8 mouse cellular contexts compared by ENCODE assay signal in the genomic region with DNA sequence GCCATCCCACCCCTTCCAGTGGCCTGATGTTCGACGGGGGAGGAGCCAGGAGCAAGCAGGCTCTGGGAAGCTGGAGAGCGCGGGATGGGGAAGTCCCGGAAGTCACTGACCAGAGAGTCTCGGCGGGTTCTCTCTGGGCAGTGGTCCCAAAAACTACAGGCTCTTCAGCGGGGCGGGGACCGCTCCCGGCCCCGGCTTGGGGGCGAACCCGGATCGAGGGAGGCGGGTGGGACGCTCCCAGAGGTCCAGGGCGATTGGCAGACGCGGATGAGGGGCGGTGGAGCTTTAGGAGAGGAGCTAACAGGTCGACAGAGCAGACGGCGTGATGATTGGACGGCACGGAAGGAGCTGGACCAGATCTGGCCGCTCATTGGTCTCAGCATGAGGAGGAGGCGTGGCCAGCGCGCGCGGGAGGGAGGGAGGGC. TPM values are rescaled to one million over a fixed set of nuclear protein-coding genes. Genes with fewer than 3 reads are reported as not detected.
DNase-seq lines count a peak whose midpoint lies in the region; ATAC-seq lines count a peak whose summit lies in the region.

A gene (plus strand): TSS at position 382 of the 425 bp plus-strand sequence.

- H3K4me2 ChIP-seq in hindbrain, embryonic 11.5 days (replicated peaks; ENCODE audit: low read depth, low read length): peak within 1 kb of the TSS; percentile 56

- H3K9ac ChIP-seq in hindbrain, embryonic 11.5 days (ENCODE audit: low read depth, low read length): peak within 1 kb of the TSS; percentile 73

- no peaks in the 10 kb centered on the region for H3K9me3 ChIP-seq in hindbrain, embryonic 11.5 days (ENCODE audit: control insufficient read depth, low read length)

- DNase-seq in Muller cell, postnatal 12 days (ENCODE audit: inconsistent ontology term): peak; percentile 100
- peak; percentile 98 for DNase-seq in cerebellum, adult 9-11 months
- DNase-seq in frontal cortex, adult 2 months (ENCODE audit: extremely low spot score in 1 of 2, low spot score in 1 of 2): peak; percentile 97 to 98
- peak; percentile 94 for DNase-seq in hindbrain, embryonic 11.5 days (ENCODE audit: low spot score)
- DNase-seq in layer of hippocampus, postnatal 10 days (ENCODE audit: low spot score in 2 of 2): peak; percentile 92 to 95
- DNase-seq in lung, postnatal 10 days: peak; percentile 99
- peak; percentile 94 for DNase-seq in ovary, postnatal 36 days (ENCODE audit: low spot score)
- DNase-seq in thymus, postnatal 25 days: peak; percentile 79

- no peaks in the 10 kb centered on the region for H3K36me3 ChIP-seq in hindbrain, embryonic 11.5 days (ENCODE audit: control insufficient read depth, insufficient read depth, low read length)

- WGBS in hindbrain, embryonic 11.5 days: 0% methylated on average over 24 of the region's 32 CpGs

- 0 out of 2 replicates have a peak, but pooled peaks cover 2% of the 10 kb centered on the region for H3K4me1 ChIP-seq in hindbrain, embryonic 11.5 days (replicated peaks; ENCODE audit: control insufficient read depth, insufficient read depth, low read length)

- peak within 1 kb of the TSS; percentile 61 for H3K4me3 ChIP-seq in hindbrain, embryonic 11.5 days (ENCODE audit: low read depth, low read length)

- peak; percentile 99 for ATAC-seq in hindbrain, embryonic 11.5 days (ENCODE audit: low FRiP score)

- H3K27me3 ChIP-seq in hindbrain, embryonic 11.5 days (ENCODE audit: control insufficient read depth, insufficient read depth, low read length): no peaks in the 10 kb centered on the region

- peak within 1 kb of the TSS; percentile 86 for H3K27ac ChIP-seq in hindbrain, embryonic 11.5 days (ENCODE audit: low read depth, low read length)

RNA-seq across cellular contexts. Expression of the gene that starts here (rescaled TPM):
- polyA plus RNA-seq in frontal cortex, adult 2 months (2012; rRNA removed): 16.7 and 17.6 TPM in 2 replicates
- 14.0 and 16.7 TPM in 2 replicates for polyA plus RNA-seq in hindbrain, embryonic 11.5 days (2014; fragmentation: Nextera tagmentation; extraction: Ambion mirVana)
- 10 to 100 TPM; 21.0 to 22.4 TPM for total RNA-seq in layer of hippocampus, postnatal 10 days (2021)

Comparison
In these comparisons a context has a peak if more than half of its experiments do, and no peak if none do; other contexts are left out.
1. Peak in every context shown above with its lines: DNase-seq, ATAC-seq, H3K4me3 ChIP-seq and H3K27ac ChIP-seq.